Mouse (Mus musculus) layer of hippocampus, postnatal 10 days (tissue): ENCODE measurements around the gene Gstm6. TPM values are rescaled to one million over a fixed set of nuclear protein-coding genes. Genes with fewer than 3 reads are reported as not detected.
A peak's percentile ranks its signal among the peaks of the same experiment; 100 is the strongest.

Experiments
- DNase-seq, 2 experiments: peaks; one replicate each; pipeline ENCODE4 v3.0.0; 2021; ENCODE audit warnings: low spot score in 2 of 2
- total RNA-seq, 2 experiments: library from RNA; stranded (reverse); gene quantifications; 2 replicates each; pipeline ENCODE4 v1.2.3; 2021

Gstm6 gene
- total RNA-seq, 2 experiments from 2014 or later = 8.8 to 12.0 TPM

GRCm38 (mm10) chr3:107941261-107941660 is 2.3 kb downstream of the Gstm6 start:
- DNase-seq = no peak

- DNase-seq = no peak
These were observed 3.0 kb downstream of the Gstm6 start for GRCm38 (mm10) chr3:107940524-107940923.

- DNase-seq = no peak
These were observed 3.7 kb downstream of the Gstm6 start for GRCm38 (mm10) chr3:107939830-107940229.

- DNase-seq = peak; percentile 60 to 62
These were observed 4.1 kb downstream of the Gstm6 start for GRCm38 (mm10) chr3:107939403-107939802.

GRCm38 (mm10) chr3:107935888-107936287 is 7.7 kb downstream of the Gstm6 start:
- no peak for DNase-seq

- no peak for DNase-seq
These were observed 8.3 kb downstream of the Gstm6 start for GRCm38 (mm10) chr3:107935268-107935667.

DNA sequence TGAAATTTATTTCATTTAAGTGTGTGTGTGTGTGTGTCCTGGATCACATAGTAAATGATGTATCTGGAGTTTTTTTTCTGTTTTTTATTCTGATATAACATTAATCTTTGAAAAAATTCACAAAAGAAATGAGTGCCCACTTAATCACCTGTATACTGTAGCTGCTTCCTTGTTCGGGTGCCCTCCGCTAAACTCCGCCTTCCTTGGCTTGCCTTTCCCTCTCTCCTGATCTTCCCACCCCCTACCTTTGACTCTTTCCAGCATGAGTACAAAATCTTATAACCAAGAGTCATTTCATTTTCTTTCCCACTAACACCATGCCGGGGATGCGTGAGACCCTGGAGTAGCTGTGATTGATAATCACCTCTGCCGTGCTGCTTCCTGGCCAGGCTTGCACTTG is 11.4 kb downstream of the Gstm6 start:
- DNase-seq = no peak

DNA sequence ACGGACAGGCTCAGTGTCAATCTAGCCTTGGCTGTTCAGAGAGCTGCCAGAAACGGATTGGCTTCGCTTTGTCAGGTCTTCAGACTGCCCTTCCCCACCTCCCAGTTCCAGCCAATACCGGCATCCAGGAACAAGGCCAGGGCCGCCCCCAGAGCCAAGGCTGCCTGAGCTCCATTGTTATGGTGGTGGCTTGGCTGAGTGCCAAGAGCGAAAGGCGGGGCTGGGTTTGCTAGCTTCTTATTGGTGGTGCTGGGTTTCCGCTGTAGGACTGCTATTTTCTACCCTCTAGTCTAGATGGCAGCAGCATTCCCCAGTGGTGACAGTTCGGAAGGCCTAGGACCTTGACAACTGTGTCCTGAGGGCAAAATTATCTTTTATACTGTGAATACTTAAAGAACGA is 11.9 kb downstream of the Gstm6 start, which contains the start of gene Gstm7:
Gene Gstm7, minus strand, starts transcription at position 148 of the 400 bp plus-strand sequence.
- peak; percentile 99 for DNase-seq

DNA sequence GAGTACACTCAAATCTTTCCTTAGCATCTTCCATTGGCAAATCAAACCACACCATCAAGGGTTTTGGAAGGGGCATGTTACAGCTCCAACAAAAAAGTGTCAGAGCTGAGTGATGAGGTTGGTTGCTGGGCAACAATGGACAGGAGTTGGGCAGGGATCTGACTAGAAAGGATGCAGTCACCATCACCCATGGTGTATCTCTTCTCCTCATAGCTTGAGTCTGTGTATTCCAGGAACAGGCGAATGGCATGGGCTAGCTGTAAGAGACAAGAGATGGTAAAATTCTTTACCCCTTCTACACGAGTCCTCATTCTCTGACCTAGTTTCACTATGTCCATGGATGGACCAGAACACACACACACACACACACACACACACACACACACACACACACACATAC is 12.4 kb downstream of the Gstm6 start:
- DNase-seq = no peak

- DNase-seq = no peak
These were observed 13.8 kb downstream of the Gstm6 start for GRCm38 (mm10) chr3:107929731-107930130.

DNA sequence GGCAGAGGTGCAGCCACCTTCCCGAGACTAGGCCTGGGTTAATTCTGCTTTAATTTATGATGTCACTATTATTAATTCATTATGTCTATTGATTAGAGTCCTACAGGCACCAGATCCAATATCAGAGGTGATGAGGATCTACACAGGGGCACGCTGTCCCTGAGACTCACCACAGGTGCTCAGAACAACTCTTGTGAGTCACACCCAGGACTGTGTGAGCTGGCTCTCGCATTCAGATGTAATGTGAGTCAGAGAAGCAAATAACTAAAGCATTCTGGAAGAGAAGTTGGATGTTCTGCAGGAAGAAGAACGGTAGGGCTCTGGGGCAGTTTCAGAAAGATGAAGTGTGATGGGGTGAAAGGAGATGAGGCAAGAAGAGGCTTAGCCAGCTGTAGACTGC is 14.3 kb downstream of the Gstm6 start:
- no peak for DNase-seq

- no peak for DNase-seq
These were observed 14.9 kb downstream of the Gstm6 start for GRCm38 (mm10) chr3:107928691-107929090.

DNA sequence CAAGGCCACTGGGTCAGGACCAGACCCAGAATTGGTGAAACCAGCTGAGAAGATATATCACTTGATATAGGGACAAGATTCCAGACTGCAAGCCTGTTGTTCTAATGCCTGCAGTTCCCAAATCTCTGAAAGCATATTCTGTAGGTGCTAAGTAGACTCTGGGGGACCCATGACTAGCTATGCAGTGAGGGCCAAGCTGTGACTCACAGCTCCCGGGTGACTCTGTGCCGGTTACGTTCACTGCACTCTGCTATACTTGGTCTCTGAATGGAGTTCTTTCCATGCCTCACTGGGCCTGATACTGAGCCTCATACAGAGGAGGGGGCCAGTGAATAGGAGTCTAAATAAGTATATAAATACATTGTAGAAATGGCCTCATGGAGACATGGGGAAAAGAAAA is 15.7 kb downstream of the Gstm6 start:
- no peak for DNase-seq

DNA sequence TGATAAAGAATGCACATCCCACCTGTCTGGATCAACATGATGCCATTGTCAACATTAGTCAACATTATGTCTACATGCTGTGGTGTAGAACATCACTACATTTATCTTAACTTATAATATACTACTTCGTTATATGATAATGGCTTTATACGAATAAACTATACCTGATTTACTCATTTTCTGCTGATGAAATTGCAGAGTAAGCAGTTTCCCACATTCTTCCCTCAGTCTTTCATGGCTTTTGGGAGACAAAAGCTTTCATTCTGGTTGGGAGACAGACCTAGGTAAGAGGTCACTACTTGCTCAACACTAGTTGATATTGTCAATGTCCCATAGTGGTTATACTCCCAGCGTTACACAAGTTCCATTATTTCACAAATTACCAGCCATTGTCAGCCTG is 18.2 kb downstream of the Gstm6 start:
- DNase-seq = no peak

DNA sequence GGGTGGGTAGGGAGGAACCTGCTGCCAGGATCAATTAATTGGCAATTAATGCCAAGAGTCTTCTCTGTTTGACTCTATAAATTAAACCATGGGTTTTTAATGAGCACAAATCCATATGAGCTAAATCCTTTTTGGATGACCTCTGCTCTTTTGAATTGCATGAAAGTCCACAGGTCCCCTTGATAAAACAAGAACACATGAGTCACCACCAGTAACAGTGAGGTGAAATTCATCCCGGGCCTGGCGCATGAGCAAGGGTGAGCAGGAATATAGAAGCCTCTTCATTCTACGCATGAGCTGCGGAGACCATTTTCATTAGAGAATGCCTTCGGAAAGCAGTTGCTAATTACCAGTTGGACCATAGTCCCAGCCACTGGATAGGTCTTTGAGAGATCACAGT is 23.2 kb downstream of the Gstm6 start:
- no peak for DNase-seq

DNA sequence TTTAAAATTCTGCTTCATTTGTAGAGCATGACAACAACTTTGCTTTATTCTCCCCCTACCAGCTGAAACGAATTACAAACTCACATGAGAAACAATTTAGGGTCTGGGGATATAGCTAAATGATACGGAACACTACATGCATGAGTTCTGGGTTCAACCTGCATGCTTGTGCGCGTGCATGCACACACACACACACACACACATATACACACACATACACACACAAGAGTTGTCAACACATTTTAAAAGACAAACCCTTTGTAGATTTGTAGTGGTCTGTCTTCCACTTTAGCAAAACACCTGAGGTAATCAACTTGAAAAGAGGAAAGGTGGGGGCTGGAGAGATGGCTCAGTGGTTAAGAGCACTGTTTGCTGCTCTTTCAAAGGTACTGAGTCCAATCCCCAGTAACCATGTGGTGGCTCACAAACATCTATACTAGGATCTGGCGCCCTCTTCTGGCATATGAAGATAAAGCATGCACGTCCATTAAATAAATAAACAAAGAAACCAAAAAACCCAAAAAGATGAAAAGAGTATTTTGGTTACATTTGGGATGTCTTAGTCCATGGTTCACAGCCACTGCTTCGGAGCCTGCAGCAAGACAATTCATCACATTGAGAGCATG is 25.7 kb downstream of the Gstm6 start:
- peak; percentile 66 to 78 for DNase-seq

DNA sequence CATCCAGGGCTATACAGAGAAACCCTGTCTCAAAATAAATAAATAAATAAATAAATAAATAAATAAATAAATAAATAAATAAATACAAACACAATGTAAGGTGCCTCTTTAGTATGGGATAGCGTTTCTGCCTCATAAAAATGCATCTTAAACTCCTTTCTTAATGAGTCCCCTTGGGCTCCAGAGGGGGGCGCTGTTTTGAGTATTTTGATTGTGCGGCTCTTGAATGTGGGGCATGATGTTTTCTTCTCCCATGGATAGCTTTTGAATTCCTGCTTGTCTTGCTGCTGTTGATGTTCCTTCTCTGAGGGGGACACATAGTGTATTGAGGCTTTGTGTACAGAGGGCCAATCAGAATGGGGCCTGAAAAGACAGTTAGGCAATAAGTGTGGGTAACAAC is 26.5 kb downstream of the Gstm6 start:
- DNase-seq = no peak

DNA sequence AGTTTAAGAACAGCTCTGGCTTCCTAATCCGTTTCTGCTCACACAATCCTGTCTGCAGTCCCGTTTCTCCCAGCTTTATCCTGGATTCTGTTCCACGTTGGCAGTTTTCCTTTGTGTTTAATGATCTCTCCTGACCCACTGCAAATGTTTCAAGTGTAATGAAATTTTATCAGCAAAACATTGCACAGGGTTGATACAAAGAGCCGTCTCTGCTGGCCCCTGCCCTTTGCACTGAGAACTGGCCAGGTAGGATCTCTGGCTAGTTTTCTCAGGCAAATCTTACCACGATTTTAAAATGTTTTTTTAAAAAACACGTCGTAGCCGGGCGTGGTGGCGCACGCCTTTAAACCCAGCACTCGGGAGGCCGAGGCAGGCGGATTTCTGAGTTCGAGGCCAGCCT is 26.9 kb downstream of the Gstm6 start:
- DNase-seq = no peak

- no peak for DNase-seq
These were observed 37.6 kb downstream of the Gstm6 start for GRCm38 (mm10) chr3:107905942-107906341.

GRCm38 (mm10) chr3:107900955-107901673 is 42.4 kb downstream of the Gstm6 start:
- no peak for DNase-seq

- no peak for DNase-seq
These were observed 44.9 kb downstream of the Gstm6 start for GRCm38 (mm10) chr3:107898691-107899090.

DNA sequence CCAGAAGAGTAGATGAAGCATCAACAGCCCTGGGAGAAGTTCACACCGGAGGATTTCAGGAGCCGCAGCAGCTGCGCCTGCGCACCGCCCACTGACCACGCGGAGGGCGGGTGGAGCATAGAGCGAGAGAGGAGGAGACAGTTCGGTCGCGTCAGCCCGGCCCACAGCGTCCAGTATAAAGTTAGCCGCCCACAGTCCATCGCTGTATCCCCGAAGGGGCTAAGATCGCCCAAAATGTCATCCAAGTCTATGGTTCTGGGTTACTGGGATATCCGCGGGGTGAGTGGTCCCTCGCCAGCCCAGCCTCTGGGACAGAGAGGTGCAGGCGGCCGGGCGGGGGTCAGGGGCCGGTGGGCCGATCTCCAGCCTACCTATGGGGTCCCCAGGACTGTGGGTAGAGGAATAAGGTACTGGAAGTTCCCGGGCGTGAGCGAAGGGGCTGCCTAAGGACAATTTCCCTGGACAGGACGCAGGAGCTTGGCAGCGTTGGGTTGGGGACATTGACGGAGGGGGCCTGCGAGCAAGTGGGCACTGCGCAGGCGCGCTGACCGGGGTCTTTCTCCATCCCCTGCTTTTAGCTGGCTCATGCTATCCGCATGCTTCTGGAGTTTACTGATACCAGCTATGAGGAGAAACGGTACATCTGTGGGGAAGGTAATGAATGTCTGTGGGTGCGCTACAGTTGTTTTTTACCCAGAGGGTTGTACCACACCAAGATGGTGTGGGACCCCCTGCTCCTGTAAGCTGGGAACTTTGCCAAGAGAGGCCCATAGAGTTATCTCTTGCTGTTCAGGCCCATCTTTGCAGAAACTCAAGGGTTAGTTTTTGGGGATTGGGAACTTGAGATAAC is 47.6 kb downstream of the Gstm6 start, which contains the start of gene Gstm5:
Gene Gstm5, plus strand, starts transcription at position 102 of the 850 bp plus-strand sequence.
- peak; percentile 77 to 88 for DNase-seq
